14 mouse cellular contexts compared by ENCODE assay signal in genomic region chr8:92723947-92724346, GRCm38 (mm10). TPM values are rescaled to one million over a fixed set of nuclear protein-coding genes. Genes with fewer than 3 reads are reported as not detected.
DNase-seq lines count a peak whose midpoint lies in the region; ATAC-seq lines count a peak whose summit lies in the region.
"Had no signal": no experiment of that assay in that cellular context is flagged by ENCODE, and none has a peak within 500 bp of the region (broad histone marks: within the 10 kb centered on the region; RNA-seq: fewer than 3 reads in every experiment).

No protein-coding gene starts in this region.

- 0 out of 2 replicates have a peak overlapping the region, but pooled peaks have one; percentile 15 for H3K27ac ChIP-seq in midbrain, embryonic 13.5 days
- H3K27ac ChIP-seq in midbrain, embryonic 14.5 days (replicated peaks; ENCODE audit: low read depth, low read length), result no peak overlapping the region
- H3K27ac ChIP-seq: embryonic facial prominence, embryonic 13.5 days had no signal

- no peaks in the 10 kb centered on the region for H3K36me3 ChIP-seq in midbrain, embryonic 13.5 days
- H3K36me3 ChIP-seq in midbrain, embryonic 14.5 days (ENCODE audit: control insufficient read depth, insufficient read depth, low read length), result no peaks in the 10 kb centered on the region
- H3K36me3 ChIP-seq: embryonic facial prominence, embryonic 13.5 days; G1E had no signal

- ATAC-seq in cerebellum, adult (ENCODE audit: insufficient number of reproducible peaks, low FRiP score, low TSS enrichment), result 0 out of 2 replicates have a peak, but pooled peaks have one; percentile 26
- 0 out of 2 replicates have a peak, but pooled peaks have one; percentile 35 for ATAC-seq in midbrain, embryonic 13.5 days
- ATAC-seq in midbrain, embryonic 14.5 days (ENCODE audit: low FRiP score, low TSS enrichment), result no peak

- no peak overlapping the region for H3K9ac ChIP-seq in midbrain, embryonic 13.5 days (replicated peaks)
- H3K9ac ChIP-seq in midbrain, embryonic 14.5 days (replicated peaks; ENCODE audit: low read length), result no peak overlapping the region
- H3K9ac ChIP-seq: embryonic facial prominence, embryonic 13.5 days had no signal

- H3K4me2 ChIP-seq in midbrain, embryonic 13.5 days (replicated peaks), result no peak overlapping the region
- no peak overlapping the region for H3K4me2 ChIP-seq in midbrain, embryonic 14.5 days (ENCODE audit: low read length)
- H3K4me2 ChIP-seq: embryonic facial prominence, embryonic 13.5 days had no signal

- WGBS in midbrain, embryonic 13.5 days, result 33% methylated on average over 7 of the region's 7 CpGs
- WGBS in midbrain, embryonic 14.5 days, result 32% methylated on average over 7 of the region's 7 CpGs

- intact Hi-C loops in heart, postnatal 14 days (cut with DNase I), result loop anchor here (5.0 kb wide), 1 partner anchor 232 kb away; no protein-coding TSS in a partner anchor

- H3K4me1 ChIP-seq in midbrain, embryonic 13.5 days (replicated peaks), result peaks cover 34% of the 10 kb centered on the region
- H3K4me1 ChIP-seq in midbrain, embryonic 14.5 days (ENCODE audit: control insufficient read depth, insufficient read depth, low read length), result peaks cover 16% of the 10 kb centered on the region

- peaks cover 9% of the 10 kb centered on the region; the same call in 1 of the 2 replicates for H3K27me3 ChIP-seq in midbrain, embryonic 13.5 days
- H3K27me3 ChIP-seq in midbrain, embryonic 14.5 days (ENCODE audit: control insufficient read depth, insufficient read depth, low read length), result no peaks in the 10 kb centered on the region

- DNase-seq in cerebellum, adult 9-10 months, result no peak
- DNase-seq in midbrain, embryonic 14.5 days, result no peak
- peak; percentile 28 to 44 for DNase-seq in heart, postnatal 14 days
- DNase-seq in retina, postnatal 1 day, result peak; percentile 97
- DNase-seq in kidney, postnatal 36 days, result no peak
- DNase-seq in cerebellum, adult 11 months, result no peak
- DNase-seq: kidney, adult 9 months; thymus, postnatal 36 days had no signal

- H3K4me3 ChIP-seq in midbrain, embryonic 13.5 days (replicated peaks), result no peak overlapping the region
- no peak overlapping the region for H3K4me3 ChIP-seq in midbrain, embryonic 14.5 days (replicated peaks; ENCODE audit: low read depth, low read length)
- H3K4me3 ChIP-seq: embryonic facial prominence, embryonic 13.5 days had no signal

- H3K9me3 ChIP-seq in midbrain, embryonic 13.5 days, result no peaks in the 10 kb centered on the region
- no peaks in the 10 kb centered on the region for H3K9me3 ChIP-seq in midbrain, embryonic 14.5 days (ENCODE audit: control insufficient read depth, low read length)
- H3K9me3 ChIP-seq: embryonic facial prominence, embryonic 13.5 days had no signal

RNA-seq across cellular contexts. Expression of gene Irx6, which starts 49.9 kb away (rescaled TPM):
- polyA plus RNA-seq in midbrain, embryonic 13.5 days (2015; fragmentation: Nextera tagmentation; extraction: Ambion mirVana), result 4.0 and 6.6 TPM in 2 replicates
- polyA plus RNA-seq in midbrain, embryonic 14.5 days (2014; fragmentation: Nextera tagmentation; extraction: Ambion mirVana), result 4.2 and 6.4 TPM in 2 replicates
- total RNA-seq in heart, postnatal 14 days (2021), result not detected
- total RNA-seq: liver, adult 2 months had no signal
- polyA plus RNA-seq: G1E; gonadal fat pad, adult 2 months; liver, adult 2 months had no signal

Comparison
In these comparisons a context has a peak if more than half of its experiments do, and no peak if none do; other contexts are left out.
1. DNase-seq: peak in heart, postnatal 14 days (2 of 2) and retina, postnatal 1 day (single experiment); none in cerebellum, adult 9-10 months (single experiment), midbrain, embryonic 14.5 days (single experiment), kidney, postnatal 36 days (0 of 2) and cerebellum, adult 11 months (single experiment).